Mouse (Mus musculus) lung, postnatal 0 days (tissue): ENCODE results near the gene Tmem213.

Source experiments
- CTCF ChIP-seq: IDR thresholded peaks from 2 replicates; pipeline ENCODE4 v1.5.1; 2016; ENCODE audit warnings: antibody characterized with exemption, mild to moderate bottlenecking
- EP300 ChIP-seq: IDR thresholded peaks from 2 replicates; pipeline ENCODE4 v1.6.1; 2016; ENCODE audit warnings: antibody characterized with exemption, mild to moderate bottlenecking, control low read depth

- TF ChIP-seq CTCF (no peak), EP300 (peak; percentile 96)
Measured at GRCm38 (mm10) chr6:38110859-38111258, 1.8 kb downstream of the Tmem213 start.
